Mouse (Mus musculus): ENCODE results near the gene Ctsh. TPM values are rescaled to one million over a fixed set of nuclear protein-coding genes. Genes with fewer than 3 reads are reported as not detected.

The Ctsh gene
- 423 and 576 TPM in 2 replicates for polyA plus RNA-seq (2015; fragmentation: Nextera tagmentation; extraction: Ambion mirVana)

DNA sequence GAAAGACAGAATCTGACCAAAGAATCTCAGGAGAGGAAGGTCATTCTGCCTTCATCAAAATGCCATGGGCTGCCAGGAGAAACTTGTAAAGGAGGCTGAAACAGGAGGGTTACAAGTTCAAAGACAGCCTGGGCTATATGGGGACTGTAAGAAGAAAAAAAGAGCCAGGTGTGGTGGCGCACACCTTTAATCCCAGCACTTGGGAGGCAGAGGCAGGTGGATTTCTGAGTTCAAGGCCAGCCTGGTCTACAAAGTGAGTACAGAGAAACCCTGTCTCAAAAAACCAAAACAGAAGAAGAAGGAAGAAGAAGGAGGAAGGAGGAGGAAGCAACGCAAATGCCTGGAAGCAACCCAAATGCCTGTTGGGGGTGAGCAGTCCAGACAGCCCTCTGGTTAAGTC, at the start of gene Ctsh:
Gene Ctsh, plus strand, starts transcription at position 301 of the 400 bp plus-strand sequence.

GRCm38 (mm10) chr9:90114567-90115307, 60.8 kb downstream of the Ctsh start, which contains the start of gene Morf4l1:
TSS of gene Morf4l1 (minus strand) at chr9:90114774.

Other genes with a start within 250 kb of the Ctsh start
- gene Rasgrf1, start 144.2 kb upstream of the Ctsh start, polyA plus RNA-seq (2015; fragmentation: Nextera tagmentation; extraction: Ambion mirVana) = 0.20 and 0.62 TPM in 2 replicates
- gene Morf4l1, start 60.6 kb downstream of the Ctsh start, polyA plus RNA-seq (2015; fragmentation: Nextera tagmentation; extraction: Ambion mirVana) = 374 and 387 TPM in 2 replicates
- gene Adamts7, start 108.9 kb downstream of the Ctsh start, polyA plus RNA-seq (2015; fragmentation: Nextera tagmentation; extraction: Ambion mirVana) = 2.5 and 3.5 TPM in 2 replicates
- gene Tbc1d2b, start 216.7 kb downstream of the Ctsh start, polyA plus RNA-seq (2015; fragmentation: Nextera tagmentation; extraction: Ambion mirVana) = 7.2 and 8.9 TPM in 2 replicates